Mouse (Mus musculus) gastrocnemius, adult 18-20 months (tissue): ENCODE measurements around the gene Mn1. TPM values are rescaled to one million over a fixed set of nuclear protein-coding genes. Genes with fewer than 3 reads are reported as not detected.

ENCODE experiments used
- DNase-seq: peaks from one replicate; pipeline ENCODE4 v3.0.0; 2021; ENCODE audit warnings: low spot score
- total RNA-seq, 2 experiments: library from RNA; stranded (reverse); gene quantifications; 2 replicates each; pipeline ENCODE4 v1.2.3; 2021

Mn1 gene
- total RNA-seq, 2 experiments from 2014 or later = 34.5 to 75.8 TPM

GRCm38 (mm10) chr5:111431007-111431730, 14.0 kb downstream of the Mn1 start:
- no peak for DNase-seq

- DNase-seq = no peak
Measured at GRCm38 (mm10) chr5:111432842-111433241, 15.7 kb downstream of the Mn1 start.

GRCm38 (mm10) chr5:111434342-111434842, 17.2 kb downstream of the Mn1 start:
- DNase-seq = no peak

GRCm38 (mm10) chr5:111436260-111436659, 19.1 kb downstream of the Mn1 start:
- DNase-seq = no peak

- no peak for DNase-seq
Measured at GRCm38 (mm10) chr5:111437205-111437604, 20.0 kb downstream of the Mn1 start.

- DNase-seq = no peak
Measured at GRCm38 (mm10) chr5:111438336-111438735, 21.2 kb downstream of the Mn1 start.

- no peak for DNase-seq
Measured at GRCm38 (mm10) chr5:111438821-111439220, 21.7 kb downstream of the Mn1 start.

- no peak for DNase-seq
Measured at GRCm38 (mm10) chr5:111440264-111440663, 23.1 kb downstream of the Mn1 start.

- no peak for DNase-seq
Measured at GRCm38 (mm10) chr5:111442151-111442871, 25.1 kb downstream of the Mn1 start.

- no peak for DNase-seq
Measured at GRCm38 (mm10) chr5:111443636-111444035, 26.5 kb downstream of the Mn1 start.

GRCm38 (mm10) chr5:111444361-111444760, 27.2 kb downstream of the Mn1 start:
- no peak for DNase-seq

- DNase-seq = no peak
Measured at GRCm38 (mm10) chr5:111446652-111447051, 29.5 kb downstream of the Mn1 start.

- DNase-seq = no peak
Measured at GRCm38 (mm10) chr5:111449700-111450099, 32.5 kb downstream of the Mn1 start.

- DNase-seq = no peak
Measured at GRCm38 (mm10) chr5:111454240-111454639, 37.1 kb downstream of the Mn1 start.

- no peak for DNase-seq
Measured at GRCm38 (mm10) chr5:111454876-111455275, 37.7 kb downstream of the Mn1 start.

- no peak for DNase-seq
Measured at GRCm38 (mm10) chr5:111458675-111459074, 41.5 kb downstream of the Mn1 start.

- peak; percentile 37 for DNase-seq
Measured at GRCm38 (mm10) chr5:111465811-111466299, 48.7 kb downstream of the Mn1 start.

- DNase-seq = no peak
Measured at GRCm38 (mm10) chr5:111466429-111466828, 49.3 kb downstream of the Mn1 start.

GRCm38 (mm10) chr5:111467699-111468098, 50.5 kb downstream of the Mn1 start:
- no peak for DNase-seq

GRCm38 (mm10) chr5:111469195-111469882, 52.2 kb downstream of the Mn1 start:
- DNase-seq = no peak

- DNase-seq = no peak
Measured at GRCm38 (mm10) chr5:111470875-111471274, 53.7 kb downstream of the Mn1 start.

GRCm38 (mm10) chr5:111473425-111473824, 56.3 kb downstream of the Mn1 start:
- peak; percentile 72 for DNase-seq
